21 mouse cellular contexts compared by ENCODE assay signal in genomic region chr10:128425260-128425659, GRCm38 (mm10). TPM values are rescaled to one million over a fixed set of nuclear protein-coding genes. Genes with fewer than 3 reads are reported as not detected.
DNase-seq lines count a peak whose midpoint lies in the region; ATAC-seq and TF ChIP-seq lines count a peak whose summit lies in the region.
"Had no signal": no experiment of that assay in that cellular context is flagged by ENCODE, and none has a peak within 500 bp of the region (broad histone marks: within the 10 kb centered on the region; RNA-seq: fewer than 3 reads in every experiment).

No protein-coding gene starts in this region.

- no peaks in the 10 kb centered on the region for H3K9me3 ChIP-seq in heart, postnatal 0 days (replicated peaks; ENCODE audit: control insufficient read depth, low read length)
- no peaks in the 10 kb centered on the region for H3K9me3 ChIP-seq in heart, embryonic 12.5 days (replicated peaks)
- no peaks in the 10 kb centered on the region for H3K9me3 ChIP-seq in kidney, embryonic 16.5 days (ENCODE audit: low read length)
- H3K9me3 ChIP-seq in lung, postnatal 0 days (ENCODE audit: low read length): no peaks in the 10 kb centered on the region
- H3K9me3 ChIP-seq: embryonic facial prominence, embryonic 12.5 days; forebrain, embryonic 15.5 days; heart, embryonic 15.5 days; hindbrain, embryonic 15.5 days had no signal

- ATAC-seq in heart, postnatal 0 days (ENCODE audit: insufficient read depth, low read depth): no peak
- ATAC-seq in heart, embryonic 12.5 days (ENCODE audit: insufficient number of reproducible peaks, low FRiP score): no peak
- ATAC-seq in kidney, embryonic 16.5 days (ENCODE audit: low FRiP score, low TSS enrichment): no peak
- peak; percentile 68 for ATAC-seq in lung, postnatal 0 days
- ATAC-seq: forebrain, embryonic 15.5 days had no signal

- H3K27ac ChIP-seq in heart, postnatal 0 days (ENCODE audit: low read depth): no peak overlapping the region
- no peak overlapping the region for H3K27ac ChIP-seq in heart, embryonic 12.5 days (ENCODE audit: poor library complexity, severe bottlenecking)
- peak overlapping the region; percentile 76; the same call in 1 of the 2 replicates for H3K27ac ChIP-seq in kidney, embryonic 16.5 days (ENCODE audit: low read length)
- no peak overlapping the region for H3K27ac ChIP-seq in lung, postnatal 0 days (ENCODE audit: low read length)
- H3K27ac ChIP-seq: embryonic facial prominence, embryonic 12.5 days; forebrain, embryonic 15.5 days; heart, embryonic 15.5 days; hindbrain, embryonic 15.5 days had no signal

- H3K27me3 ChIP-seq in heart, postnatal 0 days (ENCODE audit: control insufficient read depth, insufficient read depth, low read length): no peaks in the 10 kb centered on the region
- H3K27me3 ChIP-seq in heart, embryonic 12.5 days (replicated peaks): no peaks in the 10 kb centered on the region
- H3K27me3 ChIP-seq in kidney, embryonic 16.5 days (ENCODE audit: insufficient read depth, low read length): no peaks in the 10 kb centered on the region
- no peaks in the 10 kb centered on the region for H3K27me3 ChIP-seq in lung, postnatal 0 days (replicated peaks; ENCODE audit: insufficient read depth, low read length)
- H3K27me3 ChIP-seq: embryonic facial prominence, embryonic 12.5 days; forebrain, embryonic 15.5 days; heart, embryonic 15.5 days; hindbrain, embryonic 15.5 days had no signal

- H3K9ac ChIP-seq in heart, postnatal 0 days (replicated peaks; ENCODE audit: low read depth, low read length): 0 out of 2 replicates have a peak overlapping the region, but pooled peaks have one; percentile 2
- H3K9ac ChIP-seq in heart, embryonic 12.5 days: no peak overlapping the region
- no peak overlapping the region for H3K9ac ChIP-seq in kidney, embryonic 16.5 days (replicated peaks; ENCODE audit: low read length)
- no peak overlapping the region for H3K9ac ChIP-seq in lung, postnatal 0 days (replicated peaks; ENCODE audit: low read depth)
- H3K9ac ChIP-seq: embryonic facial prominence, embryonic 12.5 days; forebrain, embryonic 15.5 days; heart, embryonic 15.5 days; hindbrain, embryonic 15.5 days had no signal

- TF ChIP-seq POLR2A in lung, adult 2 months (IDR thresholded peaks at IDR 0.05; ENCODE audit: borderline replicate concordance, extremely low read depth, low read depth, low read length): no peak

- H3K4me1 ChIP-seq in heart, postnatal 0 days (ENCODE audit: control insufficient read depth, insufficient read depth): no peaks in the 10 kb centered on the region
- H3K4me1 ChIP-seq in heart, embryonic 12.5 days (replicated peaks): peaks cover 5% of the 10 kb centered on the region
- peaks cover 9% of the 10 kb centered on the region; the same call in 1 of the 2 replicates for H3K4me1 ChIP-seq in kidney, embryonic 16.5 days (ENCODE audit: insufficient read depth, low read length)
- H3K4me1 ChIP-seq in lung, postnatal 0 days (ENCODE audit: insufficient read depth, low read depth, low read length): no peaks in the 10 kb centered on the region
- 0 out of 2 replicates have a peak, but pooled peaks cover 2% of the 10 kb centered on the region for H3K4me1 ChIP-seq in lung, adult 2 months (ENCODE audit: control insufficient read depth, insufficient read depth, low read length)
- H3K4me1 ChIP-seq: embryonic facial prominence, embryonic 12.5 days; forebrain, embryonic 15.5 days; heart, embryonic 15.5 days; hindbrain, embryonic 15.5 days had no signal

- no peak overlapping the region for H3K4me3 ChIP-seq in heart, postnatal 0 days (ENCODE audit: low read depth, low read length)
- H3K4me3 ChIP-seq in heart, embryonic 12.5 days: no peak overlapping the region
- H3K4me3 ChIP-seq in kidney, embryonic 16.5 days (ENCODE audit: low read length): no peak overlapping the region
- H3K4me3 ChIP-seq in lung, postnatal 0 days (ENCODE audit: low read depth, low read length): no peak overlapping the region
- H3K4me3 ChIP-seq in lung, adult 2 months (replicated peaks; ENCODE audit: extremely low read depth, low read depth, low read length): no peak overlapping the region
- H3K4me3 ChIP-seq: embryonic facial prominence, embryonic 12.5 days; forebrain, embryonic 15.5 days; heart, embryonic 15.5 days; hindbrain, embryonic 15.5 days had no signal

- WGBS in heart, postnatal 0 days: 78% methylated on average over 3 of the region's 3 CpGs
- WGBS in heart, embryonic 12.5 days: 75% methylated on average over 3 of the region's 3 CpGs
- WGBS in kidney, embryonic 16.5 days: 60% methylated on average over 3 of the region's 3 CpGs
- WGBS in lung, postnatal 0 days: 58% methylated on average over 3 of the region's 3 CpGs
- WGBS in lung, adult 2 months: 70% methylated on average over 3 of the region's 3 CpGs

- peaks cover 53% of the 10 kb centered on the region for H3K36me3 ChIP-seq in heart, postnatal 0 days (replicated peaks; ENCODE audit: control insufficient read depth, insufficient read depth, low read length)
- H3K36me3 ChIP-seq in heart, embryonic 12.5 days: peaks cover 75% of the 10 kb centered on the region
- peaks cover 39% of the 10 kb centered on the region for H3K36me3 ChIP-seq in kidney, embryonic 16.5 days (ENCODE audit: insufficient read depth, low read length)
- H3K36me3 ChIP-seq in lung, postnatal 0 days (ENCODE audit: insufficient read depth, low read length): peaks cover 11% of the 10 kb centered on the region; the same call in 1 of the 2 replicates

- DNase-seq in heart, postnatal 0 days (ENCODE audit: low spot score): no peak
- no peak for DNase-seq in kidney, postnatal 10 days
- DNase-seq in lung, postnatal 0 days (ENCODE audit: low spot score): peak; percentile 56
- DNase-seq in lung, adult 2 months: no peak
- no peak for DNase-seq in Muller cell, postnatal 12 days (ENCODE audit: inconsistent ontology term)
- DNase-seq: adrenal gland, postnatal 10 days; cerebellum, adult 11 months; cerebellum, adult 9-10 months; cerebellum, postnatal 25 days; gastrocnemius, postnatal 36 days; heart, adult 11 months; heart, postnatal 36 days had no signal

- no peak for TF ChIP-seq EP300 in heart, postnatal 0 days (IDR thresholded peaks at IDR 0.05; ENCODE audit: low read depth)
- TF ChIP-seq EP300 in lung, postnatal 0 days (IDR thresholded peaks at IDR 0.05): no peak

- H3K4me2 ChIP-seq in heart, postnatal 0 days (ENCODE audit: low read depth, low read length): no peak overlapping the region; the same call in 1 of the 2 replicates
- H3K4me2 ChIP-seq in heart, embryonic 12.5 days: no peak overlapping the region
- no peak overlapping the region for H3K4me2 ChIP-seq in kidney, embryonic 16.5 days (replicated peaks; ENCODE audit: low read depth, low read length)
- no peak overlapping the region for H3K4me2 ChIP-seq in lung, postnatal 0 days (replicated peaks; ENCODE audit: low read depth, low read length)
- H3K4me2 ChIP-seq: embryonic facial prominence, embryonic 12.5 days; forebrain, embryonic 15.5 days; heart, embryonic 15.5 days; hindbrain, embryonic 15.5 days had no signal

- TF ChIP-seq CTCF in heart, postnatal 0 days (IDR thresholded peaks at IDR 0.05; ENCODE audit: low read depth): no peak
- no peak for TF ChIP-seq CTCF in lung, postnatal 0 days (IDR thresholded peaks at IDR 0.05)
- no peak for TF ChIP-seq CTCF in lung, adult 2 months (IDR thresholded peaks at IDR 0.05; ENCODE audit: insufficient read depth, low read length)

RNA-seq across cellular contexts. Expression of gene Rnf41, which starts 13.8 kb away (rescaled TPM):
- 27.1 and 27.3 TPM in 2 replicates for total RNA-seq in heart, postnatal 0 days (2014; rRNA removed; ENCODE audit: low replicate concordance)
- polyA plus RNA-seq in heart, postnatal 0 days (2015; fragmentation: Nextera tagmentation; extraction: Ambion mirVana): 21.9 and 24.0 TPM in 2 replicates
- polyA plus RNA-seq in heart, embryonic 12.5 days (2016; fragmentation: Nextera tagmentation; extraction: Ambion mirVana): 27.7 and 29.9 TPM in 2 replicates
- polyA plus RNA-seq in kidney, embryonic 16.5 days (2015; fragmentation: Nextera tagmentation; extraction: Ambion mirVana): 52.5 and 52.6 TPM in 2 replicates
- 31.3 and 32.2 TPM in 2 replicates for polyA plus RNA-seq in lung, postnatal 0 days (2015; fragmentation: Nextera tagmentation; extraction: Ambion mirVana)
- 24.4 and 25.5 TPM in 2 replicates for polyA plus RNA-seq in lung, adult 2 months (2012; rRNA removed)

RNA-seq across cellular contexts. Expression of gene Nabp2, which starts 14.0 kb away (rescaled TPM):
- 28.1 and 34.6 TPM in 2 replicates for total RNA-seq in heart, postnatal 0 days (2014; rRNA removed; ENCODE audit: low replicate concordance)
- 55.5 and 56.1 TPM in 2 replicates for polyA plus RNA-seq in heart, postnatal 0 days (2015; fragmentation: Nextera tagmentation; extraction: Ambion mirVana)
- 57.3 and 57.9 TPM in 2 replicates for polyA plus RNA-seq in heart, embryonic 12.5 days (2016; fragmentation: Nextera tagmentation; extraction: Ambion mirVana)
- polyA plus RNA-seq in kidney, embryonic 16.5 days (2015; fragmentation: Nextera tagmentation; extraction: Ambion mirVana): 81.7 and 94.8 TPM in 2 replicates
- 48.6 and 54.7 TPM in 2 replicates for polyA plus RNA-seq in lung, postnatal 0 days (2015; fragmentation: Nextera tagmentation; extraction: Ambion mirVana)
- 22.1 and 23.4 TPM in 2 replicates for polyA plus RNA-seq in lung, adult 2 months (2012; rRNA removed)

RNA-seq across cellular contexts. Expression of gene Slc39a5, which starts 24.2 kb away (rescaled TPM):
- not detected in 2 replicates for total RNA-seq in heart, postnatal 0 days (2014; rRNA removed; ENCODE audit: low replicate concordance)
- polyA plus RNA-seq in heart, postnatal 0 days (2015; fragmentation: Nextera tagmentation; extraction: Ambion mirVana): not detected in 2 replicates
- 0.28 and 0.42 TPM in 2 replicates for polyA plus RNA-seq in heart, embryonic 12.5 days (2016; fragmentation: Nextera tagmentation; extraction: Ambion mirVana)
- polyA plus RNA-seq in kidney, embryonic 16.5 days (2015; fragmentation: Nextera tagmentation; extraction: Ambion mirVana): 69.0 and 75.1 TPM in 2 replicates
- 0.15 TPM in 1 of 2 replicates, not detected in the other for polyA plus RNA-seq in lung, postnatal 0 days (2015; fragmentation: Nextera tagmentation; extraction: Ambion mirVana)
- 0.42 TPM in 1 of 2 replicates, not detected in the other for polyA plus RNA-seq in lung, adult 2 months (2012; rRNA removed)
- total RNA-seq: gastrocnemius, adult 8-10 months; gastrocnemius, postnatal 36 days; heart, postnatal 36 days had no signal
- polyA plus RNA-seq: embryonic facial prominence, embryonic 12.5 days; forebrain, embryonic 11.5 days; hindbrain, embryonic 11.5 days had no signal

RNA-seq across cellular contexts. Expression of gene Smarcc2, which starts 33.8 kb away (rescaled TPM):
- total RNA-seq in heart, postnatal 0 days (2014; rRNA removed; ENCODE audit: low replicate concordance): 40.8 and 42.1 TPM in 2 replicates
- polyA plus RNA-seq in heart, postnatal 0 days (2015; fragmentation: Nextera tagmentation; extraction: Ambion mirVana): 31.9 and 32.9 TPM in 2 replicates
- polyA plus RNA-seq in heart, embryonic 12.5 days (2016; fragmentation: Nextera tagmentation; extraction: Ambion mirVana): 83.3 and 86.9 TPM in 2 replicates
- polyA plus RNA-seq in kidney, embryonic 16.5 days (2015; fragmentation: Nextera tagmentation; extraction: Ambion mirVana): 64.5 and 75.9 TPM in 2 replicates
- polyA plus RNA-seq in lung, postnatal 0 days (2015; fragmentation: Nextera tagmentation; extraction: Ambion mirVana): 28.9 and 33.0 TPM in 2 replicates
- 99.8 TPM in 2 replicates for polyA plus RNA-seq in lung, adult 2 months (2012; rRNA removed)

RNA-seq across cellular contexts. Expression of gene Ankrd52, which starts 48.3 kb away (rescaled TPM):
- total RNA-seq in heart, postnatal 0 days (2014; rRNA removed; ENCODE audit: low replicate concordance): 14.3 and 17.6 TPM in 2 replicates
- polyA plus RNA-seq in heart, postnatal 0 days (2015; fragmentation: Nextera tagmentation; extraction: Ambion mirVana): 4.2 and 4.5 TPM in 2 replicates
- 10.6 and 11.3 TPM in 2 replicates for polyA plus RNA-seq in heart, embryonic 12.5 days (2016; fragmentation: Nextera tagmentation; extraction: Ambion mirVana)
- 11.9 and 12.8 TPM in 2 replicates for polyA plus RNA-seq in kidney, embryonic 16.5 days (2015; fragmentation: Nextera tagmentation; extraction: Ambion mirVana)
- 4.2 and 4.9 TPM in 2 replicates for polyA plus RNA-seq in lung, postnatal 0 days (2015; fragmentation: Nextera tagmentation; extraction: Ambion mirVana)
- 24.5 and 31.6 TPM in 2 replicates for polyA plus RNA-seq in lung, adult 2 months (2012; rRNA removed)

Comparison
In these comparisons a context has a peak if more than half of its experiments do, and no peak if none do; other contexts are left out.
1. RNA of gene Slc39a5, which starts 24.2 kb away (polyA plus RNA-seq): 69.0 to 75.1 TPM in kidney, embryonic 16.5 days; 0.28 to 0.42 TPM in heart, embryonic 12.5 days, 0.42 TPM in lung, adult 2 months, not detected in heart, postnatal 0 days and 0.15 TPM in lung, postnatal 0 days; every median in the first group is over 10 times any median in the second.